Mouse (Mus musculus) hindbrain, embryonic 11.5 days (tissue): ENCODE results near the gene Cdk9. TPM values are rescaled to one million over a fixed set of nuclear protein-coding genes. Genes with fewer than 3 reads are reported as not detected.
A peak's percentile ranks its signal among the peaks of the same experiment; 100 is the strongest.

Experiments used
- ATAC-seq: fragments of 200-750 bp; cut with Nextera tagmentation; 2 replicates; pipeline ENCODE4 v1.8.0; 2017; ENCODE audit warnings: mild to moderate bottlenecking, moderate TSS enrichment, moderate library complexity; ENCODE audit not compliant: low FRiP score
- DNase-seq: peaks from one replicate; pipeline ENCODE4 v3.0.0-alpha.2; 2015; ENCODE audit warnings: low spot score
- H3K27ac ChIP-seq: fragments of 300-500 bp; sonication (generic); 2 replicates; pipeline ENCODE4 v1.5.1; 2014; ENCODE audit warnings: mild to moderate bottlenecking, low read depth, low read length
- H3K27me3 ChIP-seq: fragments of 300-500 bp; sonication (generic); 2 replicates; pipeline ENCODE4 v1.6.1; 2014; ENCODE audit warnings: mild to moderate bottlenecking, low read length, moderate library complexity, mixed read lengths; ENCODE audit not compliant: control insufficient read depth, insufficient read depth
- H3K36me3 ChIP-seq: fragments of 300-500 bp; sonication (generic); 2 replicates; pipeline ENCODE4 v1.6.1; 2014; ENCODE audit warnings: mild to moderate bottlenecking, low read length, moderate library complexity, mixed read lengths; ENCODE audit not compliant: control insufficient read depth, insufficient read depth
- H3K4me1 ChIP-seq: fragments of 300-500 bp; sonication (generic); replicated peaks from 2 replicates; pipeline ENCODE4 v1.6.1; 2014; ENCODE audit warnings: low read length, mixed read lengths; ENCODE audit not compliant: control insufficient read depth, insufficient read depth
- H3K4me2 ChIP-seq: fragments of 300-500 bp; sonication (generic); replicated peaks from 2 replicates; pipeline ENCODE4 v1.6.1; 2014; ENCODE audit warnings: mild to moderate bottlenecking, low read depth, low read length
- H3K4me3 ChIP-seq: fragments of 300-500 bp; sonication (generic); 2 replicates; pipeline ENCODE4 v1.5.1; 2014; ENCODE audit warnings: low read depth, low read length
- H3K9ac ChIP-seq: fragments of 300-500 bp; sonication (generic); 2 replicates; pipeline ENCODE4 v1.6.1; 2014; ENCODE audit warnings: low read depth, low read length
- H3K9me3 ChIP-seq: fragments of 300-500 bp; sonication (generic); 2 replicates; pipeline ENCODE4 v1.6.1; 2016; ENCODE audit warnings: low read length; ENCODE audit not compliant: control insufficient read depth
- WGBS: fragments of 180-500 bp; shearing (Covaris S2); extraction: QIAGEN DNeasy Blood & Tissue Kit; methylation state at CpG from one replicate; pipeline ENCODE4 v1.1.7; 2014; 5-methylcytosine and 5-hydroxymethylcytosine counted together
- polyA plus RNA-seq: library from polyadenylated mRNA; unstranded; fragments of >200 nt; fragmentation: Nextera tagmentation; extraction: Ambion mirVana; gene quantifications from 2 replicates; pipeline ENCODE4 v1.2.1, GENCODE M21; 2014

The Cdk9 gene
- polyA plus RNA-seq, 1 experiment from 2014 or later: 77.3 TPM

DNA sequence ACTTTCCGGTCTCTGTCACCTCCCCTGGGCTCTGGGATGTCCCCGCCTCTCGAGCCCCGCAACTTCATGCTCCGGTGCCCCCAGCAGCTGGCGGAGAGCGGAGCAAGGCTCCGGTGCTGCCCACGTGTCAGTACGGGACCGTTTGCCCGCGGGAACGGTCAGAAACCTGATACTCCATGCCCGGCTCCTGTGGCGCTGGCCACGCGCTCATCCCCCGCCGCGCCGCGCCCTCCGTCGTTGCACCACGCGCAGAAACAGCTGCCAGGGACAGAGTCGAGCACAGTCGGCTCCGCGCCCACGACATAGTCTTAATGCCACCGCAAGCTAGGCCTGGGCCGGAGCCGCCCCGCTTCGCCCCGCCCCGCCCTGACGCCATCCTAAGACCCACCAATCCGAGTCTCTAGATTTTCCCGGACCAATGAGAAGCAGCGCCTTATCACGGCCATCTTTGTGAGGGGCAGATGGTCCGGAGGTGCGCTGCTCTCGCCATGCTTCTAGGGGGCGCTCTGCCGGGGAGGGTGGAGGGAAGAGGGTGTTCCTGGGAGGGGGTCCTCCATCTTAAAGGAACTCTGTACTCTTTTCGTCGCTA, 19.0 kb downstream of the Cdk9 start:
- Histone ChIP-seq H3K9ac (peak overlapping the region; percentile 80), H3K9me3 (no peaks in the 10 kb centered on the region), H3K36me3 (no peaks in the 10 kb centered on the region), H3K27ac (peak overlapping the region; percentile 56), H3K4me1 (peaks cover 2% of the 10 kb centered on the region; the same call in 1 of the 2 replicates), H3K27me3 (no peaks in the 10 kb centered on the region), H3K4me3 (peak overlapping the region; percentile 68), H3K4me2 (peak overlapping the region; percentile 88)
- under 1% methylated on average over 51 of the region's 51 CpGs for WGBS
- DNase-seq: peak; percentile 98
- peak; percentile 98 for ATAC-seq

DNA sequence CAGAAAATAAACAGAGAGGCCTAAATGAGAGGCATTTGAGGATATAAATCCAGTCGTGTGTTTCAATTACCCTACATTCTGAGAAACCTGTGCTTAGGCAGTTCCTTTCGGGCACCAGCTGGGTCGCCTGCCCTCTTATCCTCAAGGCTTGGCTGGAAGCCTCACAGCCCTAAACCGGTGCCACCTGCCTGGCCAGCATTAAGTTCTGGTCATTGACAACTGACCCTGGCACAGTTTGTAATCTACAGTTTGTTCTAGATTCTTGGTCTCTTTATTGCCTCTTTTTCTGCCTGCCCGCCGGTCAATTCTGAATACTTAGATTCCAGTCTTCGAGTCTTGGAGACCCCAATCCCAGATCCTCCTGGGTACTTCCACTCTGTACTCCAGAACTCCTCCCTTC, 19.6 kb downstream of the Cdk9 start:
- no peaks in the 10 kb centered on the region for H3K36me3 ChIP-seq
- no peak for ATAC-seq
- 30% methylated on average over 7 of the region's 7 CpGs for WGBS
- H3K9me3 ChIP-seq: no peaks in the 10 kb centered on the region
- peak overlapping the region; percentile 80 for H3K9ac ChIP-seq
- H3K27me3 ChIP-seq: no peaks in the 10 kb centered on the region
- no peak for DNase-seq
- H3K27ac ChIP-seq: peak overlapping the region; percentile 56; the same call in 1 of the 2 replicates
- peak overlapping the region; percentile 68 for H3K4me3 ChIP-seq
- H3K4me1 ChIP-seq: peaks cover 2% of the 10 kb centered on the region; the same call in 1 of the 2 replicates
- H3K4me2 ChIP-seq: peak overlapping the region; percentile 88

DNA sequence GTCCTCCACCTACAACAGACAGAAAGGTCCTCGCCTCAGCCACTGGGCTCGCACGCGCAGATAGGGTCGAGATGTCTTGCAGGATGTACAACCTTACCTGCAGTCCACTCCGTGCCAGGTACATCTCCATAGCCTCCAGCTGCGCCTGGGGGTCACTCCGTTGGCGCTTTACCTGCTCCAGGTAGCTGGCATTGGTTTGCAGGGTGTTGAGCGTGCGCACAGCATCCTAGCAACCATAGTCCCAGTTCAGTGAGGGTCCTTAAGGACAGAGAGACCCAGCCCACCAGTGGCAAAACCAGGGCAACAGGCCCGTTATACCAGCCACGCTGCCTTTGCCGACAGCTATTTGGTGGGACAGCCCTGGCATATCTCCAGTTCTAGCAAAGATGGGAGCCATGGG, 20.4 kb downstream of the Cdk9 start:
- H3K4me2 ChIP-seq: no peak overlapping the region
- H3K9me3 ChIP-seq: no peaks in the 10 kb centered on the region
- 95% methylated on average over 14 of the region's 14 CpGs for WGBS
- H3K27ac ChIP-seq: no peak overlapping the region
- H3K36me3 ChIP-seq: no peaks in the 10 kb centered on the region
- no peak overlapping the region for H3K9ac ChIP-seq
- H3K4me3 ChIP-seq: no peak overlapping the region
- DNase-seq (no peak), ATAC-seq (no peak)
- no peaks in the 10 kb centered on the region for H3K27me3 ChIP-seq
- H3K4me1 ChIP-seq: peaks cover 2% of the 10 kb centered on the region; the same call in 1 of the 2 replicates

DNA sequence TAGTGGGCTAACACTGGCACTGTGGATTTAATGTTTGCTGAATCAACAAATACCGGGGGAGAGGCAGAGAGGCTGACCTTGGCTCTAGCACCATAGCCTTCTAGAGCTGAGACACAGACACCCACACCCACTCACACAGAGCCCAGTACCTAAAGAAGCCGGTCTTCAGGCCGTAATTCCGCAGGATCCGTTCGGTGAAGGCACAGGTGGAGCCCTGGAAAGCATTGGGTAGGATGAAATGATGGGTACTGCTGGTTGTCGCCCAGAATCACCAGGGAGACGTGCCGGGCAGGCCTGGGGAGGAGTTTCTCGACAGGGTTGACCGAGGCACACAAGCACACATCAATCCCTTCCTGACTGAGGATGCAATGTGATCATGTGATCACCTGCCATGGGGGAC, 21.8 kb downstream of the Cdk9 start:
- no peaks in the 10 kb centered on the region for H3K27me3 ChIP-seq
- H3K4me1 ChIP-seq: peaks cover 2% of the 10 kb centered on the region; the same call in 1 of the 2 replicates
- H3K4me2 ChIP-seq: no peak overlapping the region
- no peaks in the 10 kb centered on the region for H3K9me3 ChIP-seq
- no peaks in the 10 kb centered on the region for H3K36me3 ChIP-seq
- ATAC-seq: no peak
- WGBS: 83% methylated on average over 11 of the region's 11 CpGs
- H3K27ac ChIP-seq: no peak overlapping the region
- DNase-seq: no peak
- no peak overlapping the region for H3K9ac ChIP-seq
- no peak overlapping the region for H3K4me3 ChIP-seq

DNA sequence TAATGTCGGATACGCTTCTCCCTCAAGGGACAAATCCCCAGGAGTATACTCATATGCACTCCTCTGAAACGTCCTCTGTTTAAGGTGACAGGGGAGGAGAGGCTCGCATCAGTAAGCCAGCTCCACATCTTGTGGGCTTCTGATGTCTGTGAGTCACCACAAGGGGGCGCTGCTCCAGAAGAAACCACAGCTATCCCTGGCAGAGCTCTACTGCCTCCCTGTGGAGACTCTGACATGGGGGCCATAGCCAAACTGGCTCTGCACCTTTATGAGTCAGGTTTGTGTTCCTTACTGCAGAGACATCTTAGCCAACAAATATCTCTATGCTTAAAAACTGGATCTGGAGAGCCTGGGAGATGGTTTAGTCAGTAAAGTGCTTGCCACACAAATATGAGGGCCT, 23.5 kb downstream of the Cdk9 start:
- H3K27me3 ChIP-seq: no peaks in the 10 kb centered on the region
- 22% methylated on average over 5 of the region's 5 CpGs for WGBS

DNA sequence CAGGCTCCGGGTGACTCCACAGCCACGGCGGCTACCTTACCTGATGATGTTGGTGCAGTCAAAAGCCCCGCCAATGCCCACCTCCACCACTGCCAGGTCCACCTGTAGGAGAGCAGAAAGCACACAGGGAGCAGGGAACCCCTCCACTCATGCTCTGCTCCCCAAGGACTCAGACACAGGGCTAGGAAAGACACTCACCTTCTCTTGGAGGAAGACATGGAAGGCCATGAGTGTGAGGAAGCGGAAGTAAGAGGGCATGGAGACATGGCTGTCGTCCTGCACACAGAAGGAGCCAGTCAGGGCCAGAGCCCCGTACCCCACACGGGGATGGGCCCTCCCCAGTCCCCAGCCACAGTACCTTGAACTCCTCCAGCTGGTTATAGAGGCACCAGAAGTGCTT, 25.3 kb downstream of the Cdk9 start:
- Histone ChIP-seq H3K4me1 (peaks cover 2% of the 10 kb centered on the region; the same call in 1 of the 2 replicates), H3K27me3 (no peaks in the 10 kb centered on the region), H3K4me2 (no peak overlapping the region), H3K36me3 (no peaks in the 10 kb centered on the region), H3K4me3 (no peak overlapping the region), H3K9me3 (no peaks in the 10 kb centered on the region), H3K27ac (no peak overlapping the region), H3K9ac (no peak overlapping the region)
- 92% methylated on average over 8 of the region's 8 CpGs for WGBS
- ATAC-seq (no peak), DNase-seq (no peak)

More for the DNA sequence above, 23.5 kb downstream of the Cdk9 start:
- no peak overlapping the region for H3K4me3 ChIP-seq
- no peak overlapping the region for H3K27ac ChIP-seq
- no peaks in the 10 kb centered on the region for H3K9me3 ChIP-seq
- no peak overlapping the region for H3K9ac ChIP-seq
- no peak overlapping the region for H3K4me2 ChIP-seq
- ATAC-seq: no peak
- peaks cover 2% of the 10 kb centered on the region; the same call in 1 of the 2 replicates for H3K4me1 ChIP-seq
- no peaks in the 10 kb centered on the region for H3K36me3 ChIP-seq
- peak; percentile 92 for DNase-seq

DNA sequence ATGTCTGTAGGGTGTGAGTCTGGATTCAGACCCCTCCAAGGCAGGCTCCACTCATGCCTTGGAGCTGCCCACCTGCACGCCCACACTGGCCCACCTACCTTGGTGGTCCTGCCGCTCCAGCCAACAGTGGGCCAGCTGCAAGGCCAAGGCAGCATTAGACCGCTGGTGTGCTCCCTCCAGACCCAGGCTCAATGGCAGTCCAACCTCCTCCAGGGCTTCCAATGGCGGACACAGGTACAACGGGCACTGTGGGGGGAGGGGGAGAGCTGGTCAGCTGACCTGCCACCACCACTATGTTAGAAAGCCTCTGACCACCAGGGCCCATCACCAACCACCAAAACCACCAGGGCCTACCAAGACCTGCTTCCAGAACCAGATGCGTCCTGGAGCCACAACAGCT, 26.2 kb downstream of the Cdk9 start:
- Histone ChIP-seq H3K4me1 (peaks cover 2% of the 10 kb centered on the region; the same call in 1 of the 2 replicates), H3K9ac (no peak overlapping the region), H3K4me3 (no peak overlapping the region), H3K36me3 (no peaks in the 10 kb centered on the region), H3K27me3 (no peaks in the 10 kb centered on the region), H3K9me3 (no peaks in the 10 kb centered on the region), H3K27ac (no peak overlapping the region), H3K4me2 (no peak overlapping the region)
- DNase-seq (no peak), ATAC-seq (no peak)
- 95% methylated on average over 6 of the region's 6 CpGs for whole genome bisulfite sequencing

DNA sequence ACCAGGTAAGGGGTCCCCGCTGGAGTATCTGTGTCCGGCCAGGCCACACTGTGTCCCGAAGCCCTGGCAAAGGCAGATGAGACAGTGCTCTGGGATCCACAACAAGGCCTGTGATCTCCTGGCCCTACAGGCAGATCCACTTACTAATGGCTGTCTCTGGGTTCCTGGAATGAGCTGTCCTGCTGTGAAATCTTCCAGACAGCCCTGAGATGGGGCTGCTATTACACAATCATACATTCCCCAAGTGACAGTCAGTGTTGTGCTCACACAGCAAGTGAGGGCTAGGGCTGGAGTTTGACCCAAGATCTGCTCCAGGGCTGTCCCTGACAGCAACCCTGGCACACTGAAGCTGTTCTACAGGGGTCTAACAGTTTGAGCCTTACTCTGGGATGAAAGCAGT, 27.1 kb downstream of the Cdk9 start:
- Histone ChIP-seq H3K4me1 (peaks cover 2% of the 10 kb centered on the region; the same call in 1 of the 2 replicates), H3K27me3 (no peaks in the 10 kb centered on the region), H3K27ac (no peak overlapping the region), H3K9me3 (no peaks in the 10 kb centered on the region), H3K36me3 (no peaks in the 10 kb centered on the region), H3K9ac (no peak overlapping the region), H3K4me3 (no peak overlapping the region), H3K4me2 (no peak overlapping the region)
- WGBS: 100% methylated on average over 3 of the region's 3 CpGs
- DNase-seq (no peak), ATAC-seq (no peak)

DNA sequence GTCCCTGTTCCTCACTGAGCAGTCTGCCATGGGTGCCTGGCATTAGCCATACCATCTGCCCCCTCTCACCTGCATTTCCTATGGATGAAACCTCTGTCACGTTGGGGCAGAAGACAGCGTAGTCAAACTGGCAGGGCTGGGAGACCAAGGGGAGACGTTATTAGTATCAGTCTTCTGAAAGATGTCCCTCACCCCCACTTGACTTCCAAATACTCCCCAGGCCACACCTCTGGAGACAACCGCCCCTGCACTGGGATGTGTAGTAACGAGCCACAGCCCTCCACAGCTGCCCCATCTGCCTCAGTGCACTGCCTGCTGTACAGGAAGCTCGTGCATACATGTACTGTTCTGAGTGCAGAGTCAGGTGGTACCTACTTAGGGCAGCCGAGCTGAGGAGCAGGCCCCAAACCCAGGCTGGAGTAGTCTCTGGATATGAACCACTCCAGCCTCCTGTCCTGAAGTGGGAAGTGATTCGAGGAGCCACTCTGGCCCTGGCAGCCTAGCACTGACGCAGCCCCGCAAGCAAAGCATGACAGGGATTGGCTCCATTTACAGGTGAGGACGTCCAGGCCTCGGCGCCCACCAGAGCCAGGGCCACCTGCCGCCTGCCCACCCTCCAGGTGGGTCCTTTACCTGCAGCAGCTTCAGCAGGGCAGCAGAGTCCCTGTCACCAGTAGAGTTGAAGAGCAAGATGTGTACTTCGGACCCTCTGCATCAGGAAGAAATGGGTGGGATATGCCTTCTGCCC, 28.0 kb downstream of the Cdk9 start:
- 90% methylated on average over 15 of the region's 15 CpGs for WGBS

More for the DNA sequence above, 28.0 kb downstream of the Cdk9 start:
- Histone ChIP-seq H3K36me3 (no peaks in the 10 kb centered on the region), H3K4me3 (no peak overlapping the region), H3K9me3 (no peaks in the 10 kb centered on the region), H3K4me2 (no peak overlapping the region), H3K27ac (no peak overlapping the region), H3K9ac (no peak overlapping the region), H3K4me1 (no peaks in the 10 kb centered on the region), H3K27me3 (no peaks in the 10 kb centered on the region)
- DNase-seq (no peak), ATAC-seq (no peak)
